Mouse (Mus musculus) cerebellum, postnatal 25 days (tissue): ENCODE data around the gene Ralgps1.
A peak's percentile ranks its signal among the peaks of the same experiment; 100 is the strongest.

Experiments used
- DNase-seq, 2 experiments: peaks; one replicate each; pipeline ENCODE4 v3.0.0; 2021; ENCODE audit warnings: mixed read lengths in 2 of 2

The Ralgps1 gene

DNA sequence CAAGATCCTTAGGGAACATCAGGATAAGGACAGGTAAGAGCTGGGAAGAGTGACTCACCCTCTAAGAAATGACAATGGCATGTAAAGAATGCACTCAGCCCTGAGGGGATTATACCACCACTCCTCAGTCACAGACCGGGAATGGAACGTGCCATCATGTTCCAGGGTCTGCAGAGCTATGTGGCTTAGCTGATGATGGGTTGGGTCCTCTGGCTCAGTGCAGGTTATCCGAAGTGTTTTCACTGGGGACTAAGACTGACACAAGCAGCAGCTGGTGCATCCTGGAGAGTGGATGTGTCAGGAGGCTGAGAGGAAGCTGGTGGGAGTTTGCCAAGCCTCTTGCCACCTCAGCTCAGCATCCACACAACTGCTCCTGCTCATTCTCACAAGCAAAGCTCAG, 50.7 kb downstream of the Ralgps1 start:
- DNase-seq: no peak

DNA sequence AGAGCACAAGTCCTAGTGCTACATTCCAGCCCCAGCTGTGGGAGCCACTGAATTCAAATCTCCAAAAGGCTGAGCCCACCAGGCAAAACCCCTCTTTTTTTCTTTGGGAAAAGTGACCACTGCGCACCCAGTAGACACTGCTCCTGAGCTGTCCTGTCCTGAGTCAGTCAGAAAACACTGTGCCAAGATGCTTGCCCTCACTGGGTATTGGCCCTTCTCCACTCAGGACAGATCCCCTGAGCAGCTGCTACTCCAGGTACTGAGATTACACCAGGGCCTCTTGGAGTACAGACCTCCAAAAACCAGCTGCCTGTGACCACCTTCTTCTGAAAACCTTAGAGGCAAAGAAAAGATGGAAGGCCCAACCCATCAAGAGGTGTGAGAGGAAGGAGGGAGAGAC, 51.4 kb downstream of the Ralgps1 start:
- DNase-seq: no peak

DNA sequence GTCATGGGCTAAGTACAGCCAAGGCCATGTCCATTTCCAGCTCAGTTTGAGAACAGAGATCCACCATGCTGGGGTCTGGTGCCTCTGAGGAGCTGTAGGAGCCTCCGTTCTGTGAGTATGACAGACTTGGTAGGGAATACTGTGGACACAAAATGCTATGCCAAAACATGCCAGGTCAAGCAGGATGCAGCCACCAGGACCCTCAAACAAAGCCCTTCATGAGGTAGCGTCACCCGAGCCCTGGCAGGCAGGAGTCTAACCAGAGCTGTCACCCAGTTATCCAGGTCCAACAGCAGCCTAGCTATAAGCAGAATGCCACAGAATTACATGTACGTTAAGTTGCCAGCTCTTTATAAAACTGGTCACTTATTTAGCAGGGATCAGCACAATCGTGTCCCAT, 51.8 kb downstream of the Ralgps1 start:
- no peak for DNase-seq

DNA sequence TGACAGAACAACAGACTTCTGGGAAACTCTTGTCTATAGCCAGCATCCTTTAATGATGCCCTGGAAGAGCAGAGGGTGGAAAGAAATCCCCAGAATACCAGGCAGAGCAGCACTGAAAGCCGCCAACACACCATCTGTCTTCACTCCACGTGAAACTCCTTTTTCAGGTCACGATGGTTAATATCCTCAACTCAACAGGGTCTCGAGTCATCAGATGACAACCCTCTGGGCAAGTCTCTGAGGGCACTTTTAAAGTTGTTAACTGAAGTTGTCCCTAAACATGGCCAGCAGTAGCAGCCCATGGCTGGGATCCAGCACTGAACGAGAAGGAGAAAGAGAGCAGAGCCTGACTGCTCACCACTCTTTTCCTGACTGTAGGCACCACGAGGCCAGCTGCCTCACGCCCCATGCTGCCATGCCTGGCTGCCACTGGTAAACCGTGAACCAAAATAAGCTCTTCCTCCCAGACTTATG, 52.8 kb downstream of the Ralgps1 start:
- peak; percentile 83 for DNase-seq

DNA sequence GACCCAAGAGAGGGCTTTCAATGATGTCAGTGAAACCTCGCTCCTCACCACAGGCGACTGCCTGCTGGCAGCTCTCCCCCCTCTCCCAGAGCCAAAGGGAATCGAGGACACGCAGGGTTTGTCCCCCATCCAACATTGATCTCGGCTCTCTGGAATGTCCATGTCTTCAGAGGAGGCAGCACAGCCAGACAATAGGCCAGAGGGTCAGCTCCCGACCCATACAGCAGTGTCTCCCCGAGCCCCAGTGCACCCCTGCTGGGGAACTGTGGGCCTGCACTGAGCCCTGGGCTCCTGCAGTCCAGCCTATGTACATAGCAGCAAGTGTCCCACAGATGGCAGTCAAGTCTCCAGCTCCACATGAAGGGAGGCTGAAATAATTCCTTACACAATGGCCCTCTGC, 54.8 kb downstream of the Ralgps1 start:
- DNase-seq: peak; percentile 76 to 79

DNA sequence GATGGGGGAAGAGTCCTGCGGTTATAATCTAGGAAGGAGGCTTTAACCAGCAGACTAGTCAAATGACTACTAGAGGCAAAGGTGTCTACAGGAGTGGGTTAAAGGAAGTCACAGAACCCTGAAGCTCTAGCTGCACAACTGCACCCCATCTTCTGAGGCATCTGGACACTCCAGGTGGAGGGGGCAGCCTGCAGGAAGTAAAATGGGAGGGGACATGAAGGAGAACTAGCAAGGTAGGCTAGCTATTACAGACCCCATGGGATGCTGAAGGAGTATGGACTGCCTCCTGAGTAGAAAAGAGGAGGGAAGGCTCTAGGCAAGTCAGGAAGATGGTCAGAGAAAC, 55.3 kb downstream of the Ralgps1 start:
- DNase-seq: no peak

DNA sequence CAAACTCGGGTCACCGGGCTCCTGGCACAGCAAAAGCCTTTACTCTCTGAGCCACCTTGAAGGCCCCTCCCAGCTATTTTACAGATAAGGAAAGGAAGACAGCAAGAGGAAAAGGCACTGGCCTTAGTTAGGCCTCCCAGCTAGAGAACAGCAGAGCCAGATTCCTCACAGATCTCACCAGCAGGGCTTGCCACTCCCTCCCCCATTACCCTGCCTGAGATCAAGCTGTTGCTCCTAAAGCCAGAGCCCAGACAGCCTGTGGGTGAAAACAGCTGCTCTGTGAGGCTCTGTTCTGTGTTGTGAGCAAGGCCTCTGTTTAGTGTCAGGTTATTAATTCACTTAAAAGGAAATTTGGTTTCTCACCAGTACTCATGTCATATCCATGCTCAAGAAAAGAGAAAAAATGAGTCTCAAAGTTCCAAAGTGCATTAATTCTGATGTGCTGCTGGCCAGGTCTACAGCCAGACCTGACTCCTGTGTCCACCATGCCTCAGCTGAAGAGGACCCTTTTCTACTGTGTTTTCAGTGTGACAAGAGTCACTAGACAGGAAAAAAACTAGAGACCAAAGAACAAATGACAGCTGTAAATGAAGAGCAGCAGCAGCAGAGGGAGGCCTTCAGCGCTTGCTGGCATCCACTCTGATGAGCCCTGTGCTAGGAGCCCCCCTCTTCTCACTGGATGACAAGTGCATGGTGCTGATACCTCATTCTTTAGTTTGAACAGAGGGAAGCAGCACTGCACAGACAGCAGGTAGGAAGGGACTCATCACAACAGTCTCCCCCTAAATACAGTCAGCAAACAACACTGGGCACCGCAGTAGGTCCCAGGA, 55.8 kb downstream of the Ralgps1 start:
- DNase-seq: peak in 1 of 2 experiments; percentile 48

DNA sequence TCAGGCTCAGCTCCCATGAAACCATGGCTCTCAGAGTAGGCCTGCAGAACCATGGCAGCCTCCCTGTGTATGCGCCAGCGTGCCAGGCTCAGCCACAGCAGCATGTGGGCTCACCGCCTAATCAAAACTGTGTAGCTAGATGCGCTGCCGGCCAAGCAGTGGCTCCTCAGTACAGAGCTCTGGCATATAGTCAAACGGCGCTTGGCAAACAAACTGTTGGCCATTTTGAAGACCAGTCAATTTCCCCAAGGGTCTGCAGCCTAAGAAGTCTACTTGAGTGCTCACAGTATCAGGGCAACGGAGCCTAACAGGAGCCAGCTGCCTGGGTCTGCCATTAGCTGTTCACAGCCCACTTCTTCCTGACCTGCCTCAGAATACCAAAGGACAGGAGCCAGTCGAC, 61.9 kb downstream of the Ralgps1 start:
- DNase-seq: peak; percentile 77 to 81

DNA sequence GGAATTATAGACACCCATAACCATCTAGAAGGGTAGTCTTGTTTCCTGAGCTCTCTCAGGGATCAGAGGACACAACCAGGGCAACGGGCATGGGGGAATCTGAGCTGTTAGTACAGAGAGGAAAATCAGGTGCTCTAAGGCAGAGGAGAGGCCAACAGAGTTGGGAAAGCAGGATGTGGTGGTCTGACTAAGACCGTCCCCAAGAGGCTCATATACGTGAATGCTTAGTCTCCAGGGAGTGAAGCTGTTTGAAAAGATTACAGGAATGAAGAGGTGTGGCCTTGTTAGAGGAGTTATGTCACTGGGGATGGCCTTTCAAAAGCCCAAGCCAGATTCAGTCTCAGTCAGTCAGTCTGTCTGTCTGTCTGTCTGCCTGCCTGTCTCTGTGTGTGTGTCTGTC, 64.7 kb downstream of the Ralgps1 start:
- DNase-seq: no peak

DNA sequence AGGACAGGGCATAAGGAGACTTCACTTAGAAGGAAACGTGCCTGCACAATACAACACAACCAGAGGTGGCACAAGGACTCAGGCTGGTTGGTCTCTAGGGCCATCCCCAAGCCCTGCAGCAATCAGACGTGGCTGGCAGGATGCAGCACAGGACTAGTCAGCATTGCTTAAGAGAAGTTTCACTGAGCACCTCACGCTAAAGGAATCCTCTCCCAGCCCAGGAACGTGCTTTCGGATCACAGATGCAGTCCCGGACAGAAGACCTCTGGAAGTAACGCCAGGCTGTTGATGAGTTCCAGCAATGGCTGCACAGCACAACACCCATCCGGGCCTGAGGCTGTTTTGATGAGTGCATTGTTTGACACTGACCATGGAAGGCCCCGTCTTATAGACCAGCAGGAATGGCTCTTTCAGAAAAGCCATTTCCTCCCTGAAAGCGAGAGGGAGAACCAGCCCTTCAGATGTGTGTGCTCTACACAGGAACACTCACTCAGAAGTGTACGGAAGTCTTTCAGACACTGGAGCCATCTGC, 67.8 kb downstream of the Ralgps1 start:
- DNase-seq: no peak

DNA sequence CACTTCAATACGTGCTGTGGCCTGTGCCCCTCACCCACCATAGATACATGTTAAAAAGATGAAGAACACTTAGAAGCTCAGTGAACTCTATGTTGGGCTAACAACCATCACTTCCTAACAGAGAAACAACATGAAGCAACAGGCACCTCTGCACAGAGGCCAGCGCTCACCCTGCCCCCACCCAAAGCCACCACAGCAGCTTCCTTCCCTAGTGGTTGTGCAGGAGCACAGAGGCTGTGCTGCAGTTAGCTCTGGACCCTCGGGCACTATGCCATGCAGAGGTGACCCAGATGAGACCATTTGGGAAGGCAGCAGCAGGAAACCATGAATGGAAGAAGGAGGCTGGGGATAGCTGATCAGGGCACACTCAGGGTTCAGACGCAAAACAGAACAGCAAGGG, 68.5 kb downstream of the Ralgps1 start:
- DNase-seq: no peak

DNA sequence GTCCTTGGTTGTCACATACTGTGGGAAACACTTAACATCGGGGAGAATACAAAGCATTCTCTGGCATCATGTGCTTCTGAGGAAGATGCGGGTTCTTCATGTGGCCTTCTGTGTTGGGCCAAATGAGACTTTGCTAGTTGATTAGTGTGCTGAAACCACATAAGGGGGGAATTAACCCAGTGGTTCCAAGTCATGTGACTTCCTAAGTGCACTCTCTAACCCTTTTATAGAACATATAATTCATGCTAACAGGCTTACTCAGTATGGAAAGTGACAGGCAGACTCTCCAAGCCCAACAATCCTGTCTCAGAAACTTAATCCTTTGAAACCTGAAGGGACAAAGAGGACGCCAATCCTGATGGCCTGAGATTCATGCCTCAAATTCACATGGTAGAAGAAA, 68.9 kb downstream of the Ralgps1 start:
- no peak for DNase-seq

DNA sequence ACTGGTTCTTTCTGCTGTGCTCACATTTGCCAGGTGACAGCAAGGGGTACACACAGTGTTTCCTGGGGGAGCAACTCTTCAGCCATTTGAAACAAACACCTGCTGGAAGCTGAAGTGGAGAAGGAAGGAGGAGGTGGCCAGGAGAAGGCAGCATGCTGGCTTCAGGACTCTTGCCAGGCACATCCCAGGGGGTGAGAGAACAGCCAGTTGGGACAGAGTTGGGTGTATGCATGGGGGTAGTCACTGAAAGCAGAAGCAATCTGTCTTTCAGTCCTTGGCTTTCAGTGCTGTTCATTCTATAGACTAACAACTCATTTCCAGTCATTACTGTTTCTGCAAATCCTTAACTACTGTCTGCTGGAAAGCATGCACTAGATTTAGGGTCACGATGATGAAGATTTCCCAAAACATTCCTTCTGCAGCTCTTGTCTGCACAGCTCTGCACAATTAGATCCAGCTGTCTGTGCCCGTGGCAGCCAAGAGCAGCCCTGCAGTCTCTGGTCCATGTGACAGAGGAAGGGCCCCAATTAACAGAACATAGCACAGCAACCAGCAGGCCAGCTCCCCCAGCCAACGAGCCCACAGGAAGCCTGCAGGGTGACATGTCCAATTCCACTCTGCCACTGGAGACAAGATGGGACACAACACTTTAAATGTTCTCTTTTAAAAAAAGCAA, 70.8 kb downstream of the Ralgps1 start:
- DNase-seq: peak in 1 of 2 experiments; percentile 61

DNA sequence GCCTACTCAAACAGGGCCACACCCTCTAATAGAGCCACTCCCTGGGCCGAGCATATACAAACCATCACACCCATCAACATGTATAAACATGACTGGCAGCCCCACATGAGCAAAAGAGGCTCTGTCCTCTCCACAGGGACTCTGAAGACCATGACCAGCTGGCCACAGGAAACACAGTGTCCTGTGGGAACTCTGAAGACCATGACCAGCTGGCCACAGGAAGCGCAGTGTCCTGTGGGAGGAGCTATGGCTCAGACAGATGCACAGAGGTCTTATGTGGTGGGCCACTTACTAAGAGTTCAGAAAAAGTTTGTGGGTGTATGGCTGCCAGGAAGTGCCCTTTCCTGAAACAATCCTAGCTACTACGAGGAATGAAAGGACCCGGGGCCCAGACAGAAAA, 72.4 kb downstream of the Ralgps1 start:
- no peak for DNase-seq

DNA sequence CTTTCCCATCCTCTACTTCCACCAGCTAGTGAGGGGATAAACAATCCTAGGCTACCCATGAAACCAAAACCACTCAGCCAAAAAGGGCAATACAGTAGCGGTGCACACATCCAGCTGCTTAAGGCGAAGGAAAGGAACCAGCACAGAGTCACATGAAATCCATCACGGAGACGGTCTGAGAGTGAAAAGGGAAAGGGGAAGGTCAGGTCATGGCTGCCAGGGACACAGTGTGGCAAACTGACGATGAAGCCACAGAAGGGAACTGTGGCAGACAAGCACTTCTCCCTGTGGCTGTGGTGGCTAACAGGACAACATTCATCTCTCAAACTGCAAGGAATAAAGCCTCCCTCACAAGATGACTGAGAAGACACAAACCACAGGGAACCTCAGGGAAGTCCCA, 76.2 kb downstream of the Ralgps1 start:
- DNase-seq: no peak

DNA sequence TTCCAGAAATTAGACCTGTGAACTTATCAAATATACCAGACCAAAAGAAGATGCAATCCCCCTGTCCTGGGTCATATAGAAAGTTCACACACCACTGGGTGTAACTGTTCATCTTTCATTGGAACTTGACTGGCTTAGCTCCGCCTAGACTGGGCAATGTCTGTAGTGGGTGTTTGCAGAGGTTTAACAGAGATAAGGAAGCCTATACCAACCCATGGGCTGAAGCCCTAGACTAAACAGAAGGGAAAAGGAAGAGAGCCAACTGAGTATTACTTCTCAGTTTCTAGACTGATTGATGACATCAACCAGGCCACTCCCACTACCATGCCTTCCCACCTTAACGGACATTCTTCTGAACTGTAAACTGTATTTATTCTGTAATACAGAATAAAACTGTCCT, 79.2 kb downstream of the Ralgps1 start:
- no peak for DNase-seq

DNA sequence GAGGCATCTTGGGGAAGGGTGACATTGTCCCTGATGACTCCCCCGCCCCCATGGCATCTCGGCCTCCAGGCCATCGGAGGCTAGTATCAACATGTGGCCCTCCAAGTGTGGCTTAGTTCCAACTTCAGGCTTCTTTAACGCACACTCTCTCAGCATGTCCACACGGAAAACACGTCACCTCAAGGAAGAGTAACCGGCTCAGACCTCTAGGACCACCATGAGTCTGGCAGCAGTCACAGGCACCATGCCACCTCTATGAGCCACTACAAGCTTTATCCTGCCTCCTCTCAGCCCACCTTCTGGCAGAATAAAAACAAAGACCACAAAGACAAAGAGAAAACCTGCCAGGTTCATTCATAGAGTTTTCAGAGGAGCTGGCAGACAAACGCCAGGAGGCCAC, 80.8 kb downstream of the Ralgps1 start:
- DNase-seq: no peak

DNA sequence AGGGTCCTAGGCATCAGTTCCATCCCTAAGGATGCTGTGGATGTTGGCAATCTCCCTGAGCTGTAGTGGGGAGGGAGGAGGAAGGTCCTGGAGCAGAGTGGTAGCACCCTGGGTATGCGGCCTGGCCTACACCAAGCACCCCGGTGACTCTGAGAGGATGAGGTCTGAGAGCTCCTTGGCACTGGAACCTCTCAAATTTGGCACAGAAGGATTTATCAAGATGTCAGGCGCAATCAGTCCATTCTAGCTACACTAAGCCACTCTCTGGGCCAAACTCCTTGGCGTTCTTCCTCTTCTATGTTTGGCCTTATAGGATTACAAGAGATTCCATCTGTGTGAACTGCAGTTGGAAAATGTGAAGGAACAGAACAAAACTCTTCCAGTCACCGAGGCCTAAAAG, 82.4 kb downstream of the Ralgps1 start:
- peak; percentile 66 to 69 for DNase-seq

DNA sequence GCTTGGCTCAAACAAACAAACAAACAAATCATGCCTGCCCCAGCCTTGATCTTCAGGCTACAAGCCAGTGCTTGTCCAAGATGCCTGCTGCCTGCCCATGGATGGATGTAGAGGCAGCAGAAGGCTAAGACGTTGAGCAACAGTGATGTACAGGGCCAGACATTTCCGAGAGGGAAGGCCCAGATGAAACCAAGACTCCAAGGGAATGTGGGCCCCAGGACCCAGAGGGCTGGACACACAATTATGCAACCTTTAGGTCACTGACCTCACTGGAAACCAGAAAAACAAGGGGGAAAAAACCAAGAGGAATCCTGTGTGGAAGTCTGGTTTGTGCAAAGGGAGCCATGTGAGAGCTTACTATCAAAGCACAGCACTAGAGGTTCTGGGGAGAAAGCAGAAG, 87.6 kb downstream of the Ralgps1 start:
- DNase-seq: no peak

DNA sequence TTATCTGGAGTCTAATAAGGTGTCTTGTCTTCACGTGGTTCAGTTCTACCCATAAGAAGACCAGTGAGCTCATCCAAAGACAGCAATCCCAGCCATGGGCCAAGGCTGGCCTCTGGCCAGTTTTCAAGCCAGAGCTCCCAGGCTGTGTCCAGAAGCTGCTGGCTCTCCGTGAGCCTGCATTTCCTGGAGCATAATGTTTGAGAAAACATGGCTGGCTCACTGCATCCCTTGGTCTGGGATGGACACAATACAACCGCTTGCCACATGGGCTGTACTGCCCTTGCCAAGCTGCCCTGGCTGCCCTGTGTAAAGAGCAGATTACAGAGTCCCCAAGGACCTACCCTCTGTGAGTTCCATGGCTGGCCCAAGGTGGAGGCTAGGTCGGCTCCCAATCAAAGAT, 88.4 kb downstream of the Ralgps1 start:
- peak; percentile 83 to 88 for DNase-seq

DNA sequence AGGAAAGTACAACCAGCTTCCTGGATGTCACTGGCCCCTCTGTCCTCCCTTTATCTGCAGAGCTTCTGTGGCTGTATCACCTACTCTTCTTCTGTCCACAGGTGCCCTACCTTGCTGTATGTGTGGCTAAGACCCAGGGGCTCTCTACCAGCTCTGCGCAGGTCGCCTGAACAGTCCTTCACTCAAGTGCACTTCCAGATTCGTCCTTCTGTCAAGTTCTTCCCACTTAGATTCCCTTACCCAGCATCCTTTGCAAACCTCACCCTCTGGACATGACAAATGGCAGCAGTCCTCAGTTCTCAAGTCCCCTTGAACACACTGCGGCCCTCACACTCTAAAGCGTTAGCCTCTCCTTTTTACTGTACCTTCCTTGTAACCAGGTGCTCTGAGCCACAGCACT, 89.5 kb downstream of the Ralgps1 start:
- no peak for DNase-seq

DNA sequence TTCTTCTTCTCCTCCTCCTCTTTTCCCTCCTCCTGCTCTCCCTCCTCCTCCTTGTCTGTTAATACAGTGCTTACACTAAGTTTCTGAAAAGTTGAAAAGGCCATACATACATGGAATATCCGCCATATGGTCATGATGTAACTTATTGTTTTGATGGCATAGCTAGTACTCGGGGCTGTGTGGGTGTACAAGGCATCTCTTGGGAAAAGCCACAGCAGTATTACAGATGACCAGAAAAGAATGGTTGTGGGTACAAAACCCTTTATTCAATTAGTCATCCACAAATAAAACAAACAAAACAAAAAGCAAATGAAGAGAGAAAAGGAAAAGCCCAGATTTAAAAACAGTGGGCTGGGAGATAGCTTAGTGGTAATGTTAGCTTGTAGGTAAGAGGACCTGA, 90.8 kb downstream of the Ralgps1 start:
- no peak for DNase-seq

DNA sequence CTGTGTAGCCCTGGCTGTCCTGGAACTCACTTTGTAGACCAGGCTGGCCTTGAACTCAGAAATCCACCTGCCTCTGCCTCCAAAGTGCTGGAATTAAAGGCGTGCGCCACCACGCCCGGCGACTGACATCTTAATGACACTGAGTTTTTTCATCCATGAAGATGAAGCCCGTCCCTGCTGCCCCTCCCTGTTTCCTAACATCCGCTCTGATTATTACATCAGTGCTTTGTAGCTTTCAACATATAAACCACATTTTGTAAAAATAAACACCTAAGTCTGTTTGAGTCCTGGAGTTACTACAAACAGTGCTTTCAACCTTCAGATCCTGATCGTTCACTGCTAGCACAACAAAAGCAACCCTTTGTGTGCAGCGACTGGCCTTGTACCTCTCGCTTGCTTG, 91.5 kb downstream of the Ralgps1 start:
- no peak for DNase-seq
